Mouse (Mus musculus): ENCODE measurements at regions not wholly inside any gene's neighbourhood (a gene's known extent, or its start where the extent isn't known, plus 50 kb on each side); places are given as distances from the start of the nearest gene placed in this dataset.

GRCm38 (mm10) chr2:106580663-106581062 is 112.4 kb upstream of the Mpped2 start:
- TF ChIP-seq MAX (IDR thresholded peaks at IDR 0.05; ENCODE audit: low read length) (no peak), CTCF (IDR thresholded peaks at IDR 0.05 in 2 of 3, conservative IDR thresholded peaks at IDR 0.05 in 1 of 3; ENCODE audit: control insufficient read depth in 1 of 3, insufficient read depth in 1 of 3, low read depth in 2 of 3, low read length in 3 of 3, poor library complexity in 1 of 3, severe bottlenecking in 1 of 3) (no peak), TCF12 (IDR thresholded peaks at IDR 0.05; ENCODE audit: low read depth, low read length) (no peak), POLR2AphosphoS2 (IDR thresholded peaks at IDR 0.05; ENCODE audit: low read length) (no peak), EP300 (IDR thresholded peaks at IDR 0.05; ENCODE audit: low read depth in 1 of 2, low read length in 2 of 2) (no peak), HCFC1 (IDR thresholded peaks at IDR 0.05; ENCODE audit: low read depth, low read length) (no peak), POLR2A (IDR thresholded peaks at IDR 0.05; ENCODE audit: control insufficient read depth in 1 of 2, insufficient read depth in 1 of 2, low read depth in 1 of 2, low read length in 2 of 2, poor library complexity in 1 of 2) (no peak), MAFK (IDR thresholded peaks at IDR 0.05; ENCODE audit: borderline replicate concordance, low read depth, low read length) (no peak), CHD2 (IDR thresholded peaks at IDR 0.05; ENCODE audit: low read length) (no peak), ZKSCAN1 (IDR thresholded peaks at IDR 0.05; ENCODE audit: low read depth, low read length) (no peak), MAZ (IDR thresholded peaks at IDR 0.05; ENCODE audit: low read depth, low read length) (no peak)
